Mouse (Mus musculus): Measurements from ENCODE around the gene Uhrf2.

Uhrf2 gene

DNA sequence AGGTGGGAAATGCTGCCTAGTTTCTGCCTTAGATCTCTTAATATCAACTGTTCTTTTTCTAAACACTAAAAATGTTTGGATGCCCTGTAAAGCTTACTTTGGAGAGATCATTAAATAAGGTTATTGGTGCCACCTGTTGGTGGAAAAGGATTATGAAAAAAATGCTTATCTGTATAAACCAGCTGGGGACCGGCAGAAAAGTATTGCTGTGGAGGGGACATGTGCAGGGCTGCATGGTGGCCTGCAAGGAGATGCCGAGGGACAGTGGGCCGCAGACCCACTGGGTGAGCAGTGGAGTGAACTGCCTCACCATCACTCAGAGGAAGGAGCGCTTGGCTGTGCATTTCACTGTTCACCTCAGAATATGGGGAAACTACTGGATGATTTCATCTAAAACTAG, 97.9 kb downstream of the Uhrf2 start:
- peak; percentile 58 for DNase-seq

DNA sequence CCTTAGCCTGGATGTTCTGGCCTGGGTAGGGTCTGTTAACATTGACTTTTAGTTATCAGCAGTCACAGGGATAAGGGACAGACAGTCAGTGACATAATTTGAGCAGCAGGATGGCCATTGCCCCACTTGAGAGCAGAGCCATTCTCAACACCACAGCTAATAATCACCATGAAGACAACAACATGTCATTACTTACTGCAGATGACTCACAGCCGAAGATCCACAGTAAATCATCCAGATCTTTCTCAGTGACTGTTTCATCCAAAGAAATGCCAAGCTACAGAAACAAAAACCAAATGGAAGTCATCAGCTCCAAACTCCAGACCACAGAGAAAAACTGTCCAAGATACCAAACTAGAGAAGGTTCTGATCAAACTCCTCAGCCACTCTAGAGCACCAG, 106.0 kb downstream of the Uhrf2 start:
- no peak for DNase-seq

Measured in kidney, adult 9 months (tissue).